Comparison of ENCODE assay signal across 12 mouse cellular contexts in genomic region chr2:34240885-34241284, GRCm38 (mm10).
"Had no signal": no experiment of that assay in that cellular context is flagged by ENCODE, and none has a peak within 500 bp of the region (broad histone marks: within the 10 kb centered on the region; RNA-seq: fewer than 3 reads in every experiment).

No protein-coding gene starts in this region.

- DNase-seq: kidney, adult 18-20 months; kidney, adult 9 months; kidney, postnatal 14 days; layer of hippocampus, postnatal 36 days; left cerebral cortex, postnatal 4 days; liver, postnatal 0 days; lung, embryonic 14.5 days; right cerebral cortex, adult 18-20 months; right cerebral cortex, postnatal 14 days; right cerebral cortex, postnatal 4 days; thymus, adult 18-20 months; thymus, postnatal 36 days had no signal
